Mouse (Mus musculus): ENCODE measurements around the gene Ugt1a6b.
"Not testable (repeated sequence)": the region's sequence is repeated elsewhere in the genome, so short reads cannot be mapped to it uniquely, and the experiment has no call there.

The Ugt1a6b gene

DNA sequence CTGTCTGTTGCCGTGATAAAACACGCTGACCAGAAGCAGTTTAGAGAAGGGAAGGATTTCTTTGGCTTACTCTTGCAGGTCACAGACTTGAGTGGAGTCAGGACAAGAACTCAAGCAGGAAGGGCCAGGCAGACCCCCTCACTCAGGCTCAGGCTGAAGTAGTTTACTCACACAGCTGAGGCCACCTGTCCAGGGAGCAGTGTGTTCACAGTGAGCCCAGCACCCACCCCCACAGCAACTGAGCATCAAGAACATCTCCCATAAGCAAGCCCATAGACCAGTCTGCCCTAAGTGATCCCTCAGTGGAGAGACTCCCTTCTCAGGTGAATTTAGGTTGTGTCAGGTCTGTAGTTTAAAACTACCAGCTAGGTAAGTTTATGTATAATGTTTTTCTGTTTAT is 6.6 kb downstream of the Ugt1a6b start:
- POLR2A ChIA-PET, CTCF ChIA-PET: not testable (repeated sequence)

DNA sequence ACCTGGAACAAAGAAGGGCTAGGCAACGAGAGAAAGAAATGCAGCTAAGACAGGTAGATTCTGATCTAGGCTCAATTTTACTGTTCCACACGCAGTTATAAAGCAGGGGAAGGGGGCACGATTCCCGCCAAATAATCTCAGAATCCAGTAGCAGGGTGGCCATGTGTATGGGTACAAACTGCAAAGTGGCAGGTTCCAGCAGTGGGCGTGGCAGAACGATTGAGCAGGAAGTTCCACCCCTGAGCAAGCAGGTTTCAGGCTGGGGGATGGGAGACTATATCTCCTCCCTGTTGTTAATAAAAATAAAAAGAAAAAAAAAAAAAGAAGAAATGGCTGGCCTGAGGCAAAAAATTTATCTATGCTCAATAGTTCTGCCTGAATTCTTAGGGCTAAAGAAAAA is 9.7 kb downstream of the Ugt1a6b start:
- CTCF ChIA-PET, POLR2A ChIA-PET: not testable (repeated sequence)

DNA sequence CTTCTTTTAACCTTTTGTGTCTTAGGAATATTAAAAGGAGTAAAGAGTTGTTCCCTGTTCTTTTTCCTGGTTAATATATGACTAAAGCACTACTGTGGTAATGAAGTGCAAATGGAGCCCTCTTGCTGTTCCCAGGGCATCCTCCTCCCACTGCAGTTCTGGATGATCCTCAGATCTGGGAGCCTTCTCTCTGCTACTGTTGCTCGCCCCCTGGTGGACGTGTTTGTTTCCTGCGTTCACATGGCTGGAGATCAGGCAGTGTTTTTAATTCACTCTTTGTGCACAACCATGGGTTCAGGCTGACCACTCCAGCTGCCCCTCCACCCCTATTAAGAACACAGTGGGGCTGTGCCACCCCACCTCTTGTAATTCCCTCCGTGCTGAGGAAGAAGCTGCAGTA is 17.5 kb downstream of the Ugt1a6b start:
- POLR2A ChIA-PET, result not testable (repeated sequence)
- CTCF ChIA-PET, result interaction anchor here in 2 of 4 experiments (0.9 to 1.4 kb wide), 2 partner anchors 35 to 167 kb away, joined by 3 to 4 read pairs; no protein-coding TSS in a partner anchor

GRCm38 (mm10) chr1:88121521-88121920 is 18.5 kb downstream of the Ugt1a6b start:
- POLR2A ChIA-PET, result not testable (repeated sequence)
- CTCF ChIA-PET, result interaction anchor here in 2 of 4 experiments (0.9 to 1.4 kb wide), 2 partner anchors 36 to 166 kb away, joined by 3 to 4 read pairs; no protein-coding TSS in a partner anchor

- ChIA-PET CTCF (interaction anchor here in 1 of 4 experiments (0.6 kb wide), 1 partner anchor 24 kb away, joined by 4 read pairs; no protein-coding TSS in a partner anchor), POLR2A (interaction anchor here in 1 of 4 experiments (0.6 kb wide), 1 partner anchor 189 kb away, joined by 4 read pairs; no protein-coding TSS in a partner anchor)
Observed at GRCm38 (mm10) chr1:88125827-88126360, 22.8 kb downstream of the Ugt1a6b start.

- POLR2A ChIA-PET, CTCF ChIA-PET: not testable (repeated sequence)
Observed at GRCm38 (mm10) chr1:88129091-88129490, 26.0 kb downstream of the Ugt1a6b start.

GRCm38 (mm10) chr1:88130223-88130622 is 27.2 kb downstream of the Ugt1a6b start:
- CTCF ChIA-PET, POLR2A ChIA-PET: not testable (repeated sequence)

GRCm38 (mm10) chr1:88133908-88134456 is 30.9 kb downstream of the Ugt1a6b start:
- ChIA-PET POLR2A (no interaction called here), CTCF (interaction anchor here in 2 of 4 experiments (0.6 kb wide), 2 partner anchors 14 to 274 kb away, joined by 3 read pairs; no protein-coding TSS in a partner anchor)

GRCm38 (mm10) chr1:88134457-88135011 is 31.5 kb downstream of the Ugt1a6b start, which contains the start of gene Ugt1a6a:
Gene Ugt1a6a (plus strand): TSS chr1:88134809.
- CTCF ChIA-PET, POLR2A ChIA-PET: not testable (repeated sequence)

GRCm38 (mm10) chr1:88135229-88135904 is 32.3 kb downstream of the Ugt1a6b start:
- POLR2A ChIA-PET, result interaction anchor here in 1 of 4 experiments (0.6 kb wide), 1 partner anchor 31 kb away, joined by 3 read pairs; no protein-coding TSS in a partner anchor
- CTCF ChIA-PET, result not testable (repeated sequence)

DNA sequence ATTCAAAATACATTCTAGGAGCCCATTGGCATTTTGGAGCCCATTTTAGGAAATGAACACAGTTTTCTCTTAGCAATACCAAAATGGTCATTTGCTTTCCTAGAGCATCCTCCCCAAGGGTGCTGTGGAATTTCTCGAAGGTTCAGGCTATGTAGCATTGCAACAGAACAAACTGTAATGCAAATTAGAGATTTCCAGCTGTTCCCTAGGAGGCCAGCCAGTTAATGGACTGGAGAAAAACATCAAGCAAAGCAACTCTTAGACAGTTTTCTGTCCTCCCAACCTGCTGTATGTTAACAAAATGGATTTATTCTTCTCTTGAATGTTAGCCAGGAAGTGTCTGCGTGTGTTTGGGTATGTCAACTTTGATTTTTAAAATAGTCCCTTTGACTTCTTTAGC is 33.6 kb downstream of the Ugt1a6b start:
- POLR2A ChIA-PET, result no interaction called here
- CTCF ChIA-PET, result interaction anchor here in 1 of 4 experiments (1.4 kb wide), 1 partner anchor 31 kb away, joined by 3 read pairs; no protein-coding TSS in a partner anchor

DNA sequence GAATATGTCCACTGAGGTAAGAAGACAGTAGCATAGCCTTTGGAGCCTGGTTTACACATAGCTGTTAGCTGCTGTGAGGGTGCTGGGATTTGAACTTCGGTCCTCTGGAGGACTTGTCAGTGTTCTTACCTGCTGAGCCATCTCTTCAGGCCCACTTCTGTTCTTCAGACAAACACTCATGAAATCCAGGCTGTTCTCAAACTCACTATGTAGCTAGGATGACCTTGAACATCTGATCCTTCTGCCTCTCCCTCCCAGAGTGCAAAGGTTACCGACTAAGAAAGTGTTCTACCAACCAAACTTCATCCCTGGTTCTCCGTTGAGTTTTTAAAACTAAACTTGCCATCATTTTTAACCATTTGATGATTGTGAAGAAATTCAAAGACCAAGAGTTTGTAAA is 34.2 kb downstream of the Ugt1a6b start:
- ChIA-PET POLR2A (no interaction called here), CTCF (interaction anchor here in 1 of 4 experiments (1.4 kb wide), 1 partner anchor 31 kb away, joined by 3 read pairs; no protein-coding TSS in a partner anchor)

DNA sequence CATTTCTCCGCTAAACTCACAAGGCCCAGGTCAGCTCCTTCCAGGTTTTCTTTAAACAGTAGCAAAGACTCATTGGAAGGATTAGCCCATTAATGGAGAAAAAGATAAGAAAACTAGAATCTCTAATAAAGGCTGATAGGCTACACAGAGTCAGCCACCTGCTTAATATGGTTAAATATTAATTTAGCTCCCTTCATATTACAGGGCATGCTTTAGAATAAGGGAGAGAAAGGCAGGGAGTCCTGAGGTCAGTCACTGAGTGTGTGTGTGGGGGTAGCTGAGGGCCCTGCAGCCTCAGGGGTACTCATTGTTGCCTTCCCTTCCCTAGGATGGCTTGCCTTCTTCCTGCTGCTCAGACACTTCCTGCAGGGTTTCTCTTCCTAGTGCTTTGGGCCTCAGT is 35.1 kb downstream of the Ugt1a6b start:
- ChIA-PET CTCF (interaction anchor here in 1 of 4 experiments (1.4 kb wide), 1 partner anchor 32 kb away, joined by 3 read pairs; no protein-coding TSS in a partner anchor), POLR2A (no interaction called here)

DNA sequence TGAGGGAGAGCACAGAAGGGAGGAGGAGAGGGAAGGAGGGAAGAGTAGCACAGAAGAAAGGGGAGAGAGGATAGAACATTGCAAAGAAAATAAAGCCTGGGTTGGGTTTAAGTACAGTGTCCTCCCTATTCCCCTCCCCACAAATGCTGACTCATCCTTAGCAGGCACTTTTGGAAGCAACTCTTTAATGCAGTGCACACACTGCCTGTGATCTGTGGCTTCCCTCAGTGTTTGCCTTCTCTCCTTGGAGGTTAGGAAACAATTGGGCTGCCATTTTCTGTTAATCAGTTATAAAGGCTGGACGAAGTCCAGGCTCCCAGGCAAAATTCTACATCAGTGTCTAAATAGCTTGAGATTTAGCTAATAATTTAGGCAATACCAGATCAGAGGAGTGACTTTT is 37.4 kb downstream of the Ugt1a6b start:
- CTCF ChIA-PET, POLR2A ChIA-PET: not testable (repeated sequence)

DNA sequence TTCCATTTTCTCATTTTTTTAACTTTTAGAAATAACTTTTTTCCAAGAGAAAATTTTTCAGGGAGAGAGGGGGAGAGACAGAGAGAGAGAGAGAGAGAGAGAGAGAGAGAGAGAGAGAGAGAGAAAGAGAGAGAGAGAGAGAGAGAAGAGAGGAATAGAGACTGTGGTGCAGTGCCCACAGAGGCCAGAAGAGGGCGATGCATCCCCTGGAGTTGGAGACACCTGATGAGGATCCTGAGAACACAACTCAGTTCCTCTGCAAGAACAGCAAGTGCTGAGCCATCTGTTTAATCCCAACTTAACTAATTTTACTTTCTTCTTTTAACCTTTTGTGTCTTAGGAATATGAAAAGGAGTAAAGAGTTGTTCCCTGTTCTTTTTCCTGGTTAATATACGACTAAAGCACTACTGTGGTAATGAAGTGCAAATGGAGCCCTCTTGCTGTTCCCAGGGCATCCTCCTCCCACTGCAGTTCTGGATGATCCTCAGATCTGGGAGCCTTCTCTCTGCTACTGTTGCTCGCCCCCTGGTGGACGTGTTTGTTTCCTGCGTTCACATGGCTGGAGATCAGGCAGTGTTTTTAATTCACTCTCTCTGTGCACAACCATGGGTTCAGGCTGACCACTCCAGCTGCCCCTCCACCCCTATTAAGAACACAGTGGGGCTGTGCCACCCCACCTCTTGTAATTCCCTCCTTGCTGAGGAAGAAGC is 41.1 kb downstream of the Ugt1a6b start:
- ChIA-PET POLR2A (interaction anchor here in 1 of 4 experiments (0.6 kb wide), 1 partner anchor 136 kb away, joined by 4 read pairs; the partner anchor contains the start of gene Usp40), CTCF (interaction anchor here in 3 of 4 experiments (0.6 to 1.1 kb wide), 3 partner anchors 25 to 729 kb away, joined by 5 to 10 read pairs (median 6); no protein-coding TSS in a partner anchor)

DNA sequence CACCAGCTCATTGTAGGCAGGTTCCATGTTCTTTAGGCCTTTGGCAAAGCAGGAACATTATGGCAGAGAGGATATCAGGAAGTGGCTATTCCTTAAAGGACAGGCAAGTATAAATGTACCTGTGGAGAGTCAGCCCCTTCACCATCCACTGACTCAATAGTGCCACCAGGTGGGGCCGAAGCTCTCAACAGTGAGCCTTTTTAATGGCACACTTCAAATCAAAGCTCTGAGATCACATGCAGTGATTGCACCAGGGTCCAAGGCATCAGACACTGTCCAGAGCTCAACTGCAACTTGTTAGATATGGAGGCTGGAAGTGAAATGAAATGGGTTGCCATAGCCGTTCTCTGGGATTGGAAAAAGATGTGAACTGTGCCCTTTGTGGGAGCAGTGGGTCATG is 42.2 kb downstream of the Ugt1a6b start:
- CTCF ChIA-PET, result interaction anchor here in 2 of 4 experiments (0.6 to 1.1 kb wide), 2 partner anchors 142 to 168 kb away, joined by 3 to 5 read pairs; no protein-coding TSS in a partner anchor
- POLR2A ChIA-PET, result not testable (repeated sequence)

DNA sequence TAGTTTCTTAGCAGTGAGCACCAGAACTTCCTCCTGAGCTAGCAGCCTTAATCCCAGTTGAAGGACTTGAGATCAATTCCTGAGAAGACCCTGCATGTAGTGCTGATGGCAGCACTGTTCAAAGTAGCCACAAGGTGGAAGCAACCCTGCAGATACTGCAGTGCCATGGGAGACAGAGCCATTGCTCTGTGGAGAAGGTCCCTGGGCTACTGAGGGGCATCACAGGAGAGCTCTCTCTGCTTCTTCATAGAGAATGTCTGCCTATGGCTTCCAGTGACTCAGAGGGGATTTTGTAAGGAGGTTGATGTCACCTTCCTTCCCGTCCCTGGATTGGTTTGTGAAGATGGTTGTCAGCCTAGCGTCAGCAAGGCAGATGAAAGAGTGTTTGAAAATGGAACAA is 47.1 kb downstream of the Ugt1a6b start:
- CTCF ChIA-PET, result interaction anchor here in 1 of 4 experiments (0.6 to 1.3 kb wide), 4 partner anchors 23 to 137 kb away, joined by 3 to 4 read pairs (median 3); no protein-coding TSS in a partner anchor
- POLR2A ChIA-PET, result not testable (repeated sequence)

DNA sequence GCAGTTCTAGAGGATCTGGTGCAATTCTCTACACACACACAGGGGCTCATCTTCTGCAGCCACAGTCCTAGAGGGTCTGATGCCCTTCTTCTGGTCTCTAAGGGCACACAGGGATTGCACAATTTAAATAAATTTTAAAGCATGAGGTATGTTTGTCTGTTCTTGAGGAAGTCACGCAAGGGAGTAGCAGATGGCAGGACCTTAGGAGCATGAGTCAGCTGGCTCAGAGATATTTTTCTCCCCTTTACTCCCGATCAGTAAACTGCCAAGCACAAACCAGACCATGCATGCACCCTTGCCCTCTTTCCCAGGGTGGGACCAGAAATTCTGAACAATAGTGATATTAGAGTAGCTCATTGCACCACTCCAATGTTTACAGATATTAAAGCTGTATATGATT is 55.4 kb downstream of the Ugt1a6b start:
- POLR2A ChIA-PET, result no interaction called here
- CTCF ChIA-PET, result no interaction called here

- CTCF ChIA-PET, result no interaction called here
- POLR2A ChIA-PET, result interaction anchor here in 1 of 4 experiments (1.3 kb wide), 1 partner anchor 10 kb away, joined by 4 read pairs; no protein-coding TSS in a partner anchor
Observed at GRCm38 (mm10) chr1:88165711-88166110, 62.7 kb downstream of the Ugt1a6b start, which contains the start of gene Ugt1a5. Gene Ugt1a5 (plus strand): TSS chr1:88166012.

All from embryonic stem cell, embryonic (primary cell).